ENCODE assay signal across 14 mouse cellular contexts in the genomic region with DNA sequence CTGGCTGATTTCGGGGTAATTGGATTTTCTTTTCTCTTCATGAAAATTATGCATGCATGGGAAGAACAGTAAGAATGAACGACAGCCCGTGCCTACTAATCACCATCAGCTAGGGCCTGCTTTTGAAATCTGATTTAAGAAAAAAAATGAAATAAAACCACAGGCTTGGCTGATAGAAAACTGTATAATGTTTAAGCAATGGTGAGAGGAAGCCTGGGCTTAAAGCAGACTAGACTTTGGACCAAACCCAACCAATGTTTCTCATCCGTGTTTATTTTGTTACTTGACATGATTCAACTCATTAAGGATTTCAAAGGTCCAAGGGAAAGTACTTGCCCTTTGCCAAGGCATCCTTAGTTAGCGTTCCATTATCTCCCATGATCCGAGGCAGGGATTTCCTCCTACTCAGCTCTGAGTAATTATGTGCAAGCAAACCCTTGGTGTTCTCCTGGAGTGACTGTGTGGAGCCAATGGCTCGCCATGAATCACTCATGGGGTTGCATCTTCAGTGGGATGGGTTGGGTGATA.
DNase-seq lines count a peak whose midpoint lies in the region; ATAC-seq and TF ChIP-seq lines count a peak whose summit lies in the region.
"Had no signal": no experiment of that assay in that cellular context is flagged by ENCODE, and none has a peak within 500 bp of the region (broad histone marks: within the 10 kb centered on the region; RNA-seq: fewer than 3 reads in every experiment).

No protein-coding gene starts in this region.

- peak; percentile 41 for ATAC-seq in Patski
- ATAC-seq: lung, postnatal 0 days had no signal

- H3ac ChIP-seq in myocyte (ENCODE audit: control insufficient read depth, insufficient read length), result no peak overlapping the region

- in situ Hi-C loops in Patski (cut with MboI; ENCODE audit: low pct_unique_long_range_greater_than_20kb), result loop anchor here (5.0 to 10.0 kb wide), 4 partner anchors 42 to 270 kb away; no protein-coding TSS in a partner anchor

- peak overlapping the region; percentile 56 for H3K4me2 ChIP-seq in myocyte (ENCODE audit: low read depth)

- POLR2A ChIA-PET in Patski (lab: Charles Lee), result interaction anchor here (0.5 to 1.1 kb wide), 2 partner anchors 231 to 404 kb away, joined by 3 read pairs; no protein-coding TSS in a partner anchor

- TF ChIP-seq CTCF in Patski (IDR thresholded peaks at IDR 0.05), result no peak

- CTCF ChIA-PET in Patski (lab: Charles Lee), result interaction anchor here (0.6 kb wide), 1 partner anchor 385 kb away, joined by 3 read pairs; no protein-coding TSS in a partner anchor

- DNase-seq in layer of hippocampus, adult 9-11 months, result peak; percentile 8
- DNase-seq in layer of hippocampus, postnatal 36 days, result no peak
- DNase-seq in Patski (ENCODE audit: low read depth, low spot score), result peak; percentile 86
- DNase-seq in gonadal fat pad, adult 2 months (ENCODE audit: low read depth), result peak; percentile 10
- DNase-seq in frontal cortex, postnatal 36 days (ENCODE audit: low spot score in 2 of 2), result no peak
- DNase-seq in right cerebral cortex, adult 2 months (ENCODE audit: low spot score in 2 of 2), result no peak
- no peak for DNase-seq in right cerebral cortex, postnatal 4 days
- DNase-seq: adrenal gland, postnatal 36 days; cerebellum, adult 18-20 months; kidney, postnatal 10 days; liver had no signal

- H3K79me2 ChIP-seq in myocyte (ENCODE audit: control insufficient read depth, insufficient read depth), result no peaks in the 10 kb centered on the region

- H3K27me3 ChIP-seq in Patski, result no peaks in the 10 kb centered on the region
- no peaks in the 10 kb centered on the region for H3K27me3 ChIP-seq in myocyte (ENCODE audit: control insufficient read depth, insufficient read depth, insufficient read length)

- no peak overlapping the region for H3K4me3 ChIP-seq in myocyte
- H3K4me3 ChIP-seq: heart, embryonic 10.5 days had no signal

- TF ChIP-seq POLR2A in myocyte (IDR thresholded peaks at IDR 0.05; ENCODE audit: insufficient read length, low read depth), result no peak

- H3K36me3 ChIP-seq in myocyte (ENCODE audit: control insufficient read depth, insufficient read depth), result no peaks in the 10 kb centered on the region
- H3K36me3 ChIP-seq: heart, embryonic 10.5 days had no signal

TF ChIP-seq in myocyte, 11 proteins besides CTCF, POLR2A, EP300 and RAD21:
- TF ChIP-seq MYOD1 (IDR thresholded peaks at IDR 0.05; ENCODE audit: control insufficient read depth in 1 of 3, insufficient read length in 2 of 3, low read depth in 2 of 3) (no peak), E2F4 (IDR thresholded peaks at IDR 0.05; ENCODE audit: insufficient read depth) (no peak)
TF ChIP-seq in myocyte: peak in this region for 0.

Comparison
In these comparisons a context has a peak if more than half of its experiments do, and no peak if none do; other contexts are left out.
1. DNase-seq: peak in layer of hippocampus, adult 9-11 months (single experiment), Patski (single experiment) and gonadal fat pad, adult 2 months (single experiment); none in layer of hippocampus, postnatal 36 days (0 of 2), frontal cortex, postnatal 36 days (0 of 2), right cerebral cortex, adult 2 months (0 of 2) and right cerebral cortex, postnatal 4 days (single experiment).